Mouse (Mus musculus) midbrain, embryonic 16.5 days (tissue): ENCODE measurements around the gene Ttll3. TPM values are rescaled to one million over a fixed set of nuclear protein-coding genes. Genes with fewer than 3 reads are reported as not detected.

Experiments
- ATAC-seq: fragments of 200-750 bp; cut with Nextera tagmentation; 2 replicates; pipeline ENCODE4 v1.8.0; 2017; ENCODE audit warnings: moderate TSS enrichment
- H3K27ac ChIP-seq: fragments of 300-500 bp; sonication (generic); 2 replicates; pipeline ENCODE4 v1.5.1; 2014; ENCODE audit warnings: mild to moderate bottlenecking, low read length, mixed read lengths
- H3K27me3 ChIP-seq: fragments of 300-500 bp; sonication (generic); 2 replicates; pipeline ENCODE4 v1.6.1; 2014; ENCODE audit warnings: low read depth, low read length, mixed read lengths; ENCODE audit not compliant: control insufficient read depth, insufficient read depth
- H3K36me3 ChIP-seq: fragments of 300-500 bp; sonication (generic); 2 replicates; pipeline ENCODE4 v1.6.1; 2014; ENCODE audit warnings: mild to moderate bottlenecking, low read length, moderate library complexity, mixed read lengths; ENCODE audit not compliant: control insufficient read depth, insufficient read depth
- H3K4me1 ChIP-seq: fragments of 300-500 bp; sonication (generic); 2 replicates; pipeline ENCODE4 v1.6.1; 2014; ENCODE audit warnings: mild to moderate bottlenecking, low read length, mixed read lengths; ENCODE audit not compliant: control insufficient read depth, insufficient read depth
- H3K4me2 ChIP-seq: fragments of 300-500 bp; sonication (generic); 2 replicates; pipeline ENCODE4 v1.6.1; 2014; ENCODE audit warnings: mild to moderate bottlenecking, low read length, mixed read lengths
- H3K4me3 ChIP-seq: fragments of 300-500 bp; sonication (generic); 2 replicates; pipeline ENCODE4 v1.5.1; 2014; ENCODE audit warnings: low read depth, mild to moderate bottlenecking, low read length, moderate library complexity, mixed read lengths
- H3K9ac ChIP-seq: fragments of 300-500 bp; sonication (generic); 2 replicates; pipeline ENCODE4 v1.6.1; 2014; ENCODE audit warnings: low read depth, low read length, mixed read lengths
- H3K9me3 ChIP-seq: fragments of 300-500 bp; sonication (generic); replicated peaks from 2 replicates; pipeline ENCODE4 v1.6.1; 2014; ENCODE audit warnings: mild to moderate bottlenecking, low read length, mixed read lengths; ENCODE audit not compliant: control insufficient read depth, poor library complexity, severe bottlenecking
- WGBS: fragments of 180-500 bp; shearing (Covaris S2); extraction: QIAGEN DNeasy Blood & Tissue Kit; methylation state at CpG from one replicate; pipeline ENCODE4 v1.1.7; 2014; 5-methylcytosine and 5-hydroxymethylcytosine counted together
- polyA plus RNA-seq: library from polyadenylated mRNA; unstranded; fragments of >200 nt; fragmentation: Nextera tagmentation; extraction: Ambion mirVana; gene quantifications from 2 replicates; pipeline ENCODE4 v1.2.1, GENCODE M21; 2015

Ttll3 gene
- polyA plus RNA-seq, 1 experiment from 2014 or later: 13.2 TPM

DNA sequence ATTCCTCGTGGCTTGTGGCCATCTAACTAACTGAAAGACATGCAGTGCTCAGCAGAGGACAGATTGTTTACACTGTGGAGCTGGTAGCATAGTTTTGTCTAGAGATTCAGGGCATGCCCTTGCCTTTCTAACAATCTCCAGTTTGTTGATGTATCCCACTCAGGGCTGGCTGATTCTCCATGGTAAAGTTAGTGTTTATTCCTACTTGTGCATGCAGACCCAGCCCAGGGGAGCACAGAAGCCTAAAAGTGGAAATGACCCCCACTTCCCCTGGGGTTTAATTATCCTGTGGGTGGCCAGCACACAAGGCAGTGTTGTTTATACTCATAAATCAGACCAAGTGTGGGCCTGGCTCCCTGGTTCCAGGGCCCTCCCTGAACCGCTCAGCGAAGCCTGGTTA is 3.0 kb upstream of the Ttll3 start:
- Histone ChIP-seq H3K27ac (no peak overlapping the region), H3K9ac (no peak overlapping the region), H3K9me3 (no peaks in the 10 kb centered on the region), H3K4me1 (no peaks in the 10 kb centered on the region), H3K4me3 (no peak overlapping the region), H3K36me3 (peaks cover 45% of the 10 kb centered on the region), H3K27me3 (no peaks in the 10 kb centered on the region), H3K4me2 (no peak overlapping the region)
- no peak for ATAC-seq
- WGBS: 84% methylated on average over 3 of the region's 3 CpGs

DNA sequence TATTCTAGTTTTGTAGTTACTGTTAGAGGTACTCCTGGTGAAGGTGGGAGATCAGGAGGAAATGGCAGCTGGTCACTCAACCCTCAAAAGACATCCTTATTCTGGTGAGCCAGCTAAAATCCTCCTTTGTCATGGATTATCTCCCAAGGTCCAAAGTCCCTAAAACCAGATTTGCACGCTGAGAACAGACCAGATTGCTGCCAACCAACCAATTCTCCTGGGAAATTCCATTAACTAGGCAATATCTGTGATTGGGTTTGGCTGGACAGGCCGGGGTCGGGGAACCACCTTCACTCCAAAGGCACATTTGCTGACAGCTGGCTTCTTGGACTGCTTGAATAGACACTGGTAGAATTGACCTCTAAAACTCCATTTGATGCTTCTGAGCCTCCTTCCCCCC is 1.7 kb downstream of the Ttll3 start:
- Histone ChIP-seq H3K4me1 (peaks cover 8% of the 10 kb centered on the region), H3K9ac (no peak overlapping the region), H3K27ac (no peak overlapping the region), H3K4me3 (no peak overlapping the region), H3K36me3 (peaks cover 28% of the 10 kb centered on the region), H3K9me3 (no peaks in the 10 kb centered on the region), H3K27me3 (no peaks in the 10 kb centered on the region), H3K4me2 (no peak overlapping the region)
- no peak for ATAC-seq
- WGBS: 65% methylated on average over 3 of the region's 3 CpGs

DNA sequence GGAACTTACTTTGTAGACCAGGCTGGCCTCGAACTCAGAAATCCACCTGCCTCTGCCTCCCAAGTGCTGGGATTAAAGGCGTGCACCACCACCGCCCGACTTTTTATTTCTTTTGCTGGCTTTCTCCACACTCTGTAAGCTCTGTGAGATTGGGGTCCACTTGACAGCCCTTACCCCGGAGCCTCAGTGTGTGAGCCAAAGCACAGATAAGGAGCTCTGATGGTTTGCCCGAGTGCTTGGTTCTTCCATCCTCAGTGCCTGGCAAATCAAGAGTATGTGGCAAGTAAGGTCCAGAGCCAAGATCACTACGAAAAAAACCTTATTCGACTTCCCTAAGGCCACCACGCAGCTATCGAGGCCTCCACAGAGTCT is 2.9 kb downstream of the Ttll3 start:
- H3K27ac ChIP-seq: peak overlapping the region; percentile 80
- H3K9ac ChIP-seq: peak overlapping the region; percentile 75
- peak overlapping the region; percentile 44 for H3K4me3 ChIP-seq
- WGBS: 20% methylated on average over 10 of the region's 10 CpGs
- H3K27me3 ChIP-seq: no peaks in the 10 kb centered on the region
- peaks cover 8% of the 10 kb centered on the region for H3K4me1 ChIP-seq
- ATAC-seq: no peak; the same call in 1 of the 2 replicates
- peaks cover 28% of the 10 kb centered on the region for H3K36me3 ChIP-seq
- H3K4me2 ChIP-seq: peak overlapping the region; percentile 76
- H3K9me3 ChIP-seq: no peaks in the 10 kb centered on the region

DNA sequence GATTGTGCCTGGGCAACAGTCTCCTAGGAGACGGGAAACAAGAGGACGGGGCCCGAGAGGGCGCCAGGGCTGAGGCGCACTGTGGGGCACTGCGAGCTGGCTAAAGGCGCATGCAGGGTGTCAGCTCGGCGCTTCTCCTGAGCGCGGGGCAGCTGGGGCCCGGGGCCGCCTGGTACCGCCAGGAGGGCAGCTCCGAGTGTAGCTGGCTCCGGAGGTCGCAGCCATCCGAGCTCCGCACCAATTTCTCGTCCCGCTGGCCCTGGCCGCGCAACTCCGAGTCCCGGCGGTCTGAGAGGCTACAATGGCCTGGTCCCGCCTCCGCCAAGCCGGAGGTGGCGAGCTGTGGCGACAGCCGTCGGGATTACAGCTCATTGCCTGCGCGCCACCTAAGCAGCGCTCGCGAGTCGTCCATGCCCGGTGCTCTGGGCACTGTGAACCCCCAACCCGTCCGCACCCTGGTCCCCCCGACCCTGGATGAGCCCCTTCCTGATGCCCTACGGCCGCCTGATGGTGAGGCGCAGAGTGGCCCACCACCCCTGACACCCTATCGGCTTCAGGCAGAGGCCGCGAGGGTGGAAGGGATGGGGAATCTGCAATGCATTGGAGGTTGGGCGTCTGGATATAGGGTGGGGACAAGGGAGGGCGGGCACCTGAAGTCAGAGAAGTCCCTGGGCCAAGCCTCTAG is 3.5 kb downstream of the Ttll3 start:
- H3K9ac ChIP-seq: peak overlapping the region; percentile 75
- no peaks in the 10 kb centered on the region for H3K9me3 ChIP-seq
- under 1% methylated on average over 51 of the region's 51 CpGs for WGBS
- peak; percentile 91 for ATAC-seq
- peak overlapping the region; percentile 44 for H3K4me3 ChIP-seq
- H3K27ac ChIP-seq: peak overlapping the region; percentile 80
- H3K4me2 ChIP-seq: peak overlapping the region; percentile 76
- peaks cover 27% of the 10 kb centered on the region for H3K36me3 ChIP-seq
- peaks cover 8% of the 10 kb centered on the region for H3K4me1 ChIP-seq
- no peaks in the 10 kb centered on the region for H3K27me3 ChIP-seq

DNA sequence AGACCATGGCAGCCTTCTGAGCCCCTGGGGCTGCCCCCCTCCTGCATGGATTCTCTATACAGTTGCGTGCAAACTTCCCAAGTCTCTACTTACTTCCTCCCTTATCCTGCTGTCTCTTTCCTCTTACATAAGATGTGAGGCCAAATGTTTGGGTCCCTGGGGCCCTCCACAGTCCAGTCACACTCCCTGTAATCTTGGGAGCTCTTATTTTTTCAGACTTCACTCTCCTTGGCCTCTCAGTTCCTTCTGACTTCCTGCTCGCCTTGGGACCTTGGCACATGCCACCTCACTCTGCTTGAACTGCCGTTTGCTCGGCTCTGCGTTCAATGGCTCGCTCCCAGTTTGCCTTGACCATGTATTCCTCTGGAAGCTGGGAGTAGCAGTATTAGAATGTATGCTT is 4.9 kb downstream of the Ttll3 start:
- no peak overlapping the region for H3K9ac ChIP-seq
- peaks cover 8% of the 10 kb centered on the region for H3K4me1 ChIP-seq
- 90% methylated on average over 6 of the region's 6 CpGs for WGBS
- H3K9me3 ChIP-seq: no peaks in the 10 kb centered on the region
- no peaks in the 10 kb centered on the region for H3K27me3 ChIP-seq
- peaks cover 20% of the 10 kb centered on the region for H3K36me3 ChIP-seq
- H3K4me3 ChIP-seq: no peak overlapping the region
- H3K4me2 ChIP-seq: no peak overlapping the region
- no peak for ATAC-seq
- H3K27ac ChIP-seq: no peak overlapping the region

DNA sequence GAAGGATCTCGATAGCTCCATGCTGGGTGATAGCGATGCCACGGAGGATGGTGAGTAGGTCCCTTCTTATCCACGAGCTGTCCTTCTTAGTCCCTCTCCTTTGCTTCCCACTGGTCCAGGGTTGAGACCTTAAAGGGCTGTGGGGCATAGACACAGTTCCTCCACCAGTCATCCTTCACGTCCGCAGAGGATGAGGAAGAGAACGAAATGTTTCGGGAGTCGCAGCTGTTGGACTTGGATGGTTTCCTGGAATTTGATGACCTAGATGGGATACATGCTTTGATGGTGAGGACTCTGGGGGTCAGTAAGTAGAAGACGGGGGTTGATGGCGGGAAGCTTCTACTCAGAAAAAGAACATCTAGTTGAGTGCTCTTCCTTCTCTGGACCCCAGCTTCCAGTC is 5.8 kb downstream of the Ttll3 start:
- Histone ChIP-seq H3K4me2 (no peak overlapping the region), H3K9me3 (no peaks in the 10 kb centered on the region), H3K27me3 (no peaks in the 10 kb centered on the region), H3K4me3 (no peak overlapping the region), H3K36me3 (peaks cover 12% of the 10 kb centered on the region), H3K27ac (no peak overlapping the region), H3K4me1 (peaks cover 8% of the 10 kb centered on the region), H3K9ac (no peak overlapping the region)
- WGBS: 96% methylated on average over 11 of the region's 11 CpGs
- ATAC-seq: no peak

DNA sequence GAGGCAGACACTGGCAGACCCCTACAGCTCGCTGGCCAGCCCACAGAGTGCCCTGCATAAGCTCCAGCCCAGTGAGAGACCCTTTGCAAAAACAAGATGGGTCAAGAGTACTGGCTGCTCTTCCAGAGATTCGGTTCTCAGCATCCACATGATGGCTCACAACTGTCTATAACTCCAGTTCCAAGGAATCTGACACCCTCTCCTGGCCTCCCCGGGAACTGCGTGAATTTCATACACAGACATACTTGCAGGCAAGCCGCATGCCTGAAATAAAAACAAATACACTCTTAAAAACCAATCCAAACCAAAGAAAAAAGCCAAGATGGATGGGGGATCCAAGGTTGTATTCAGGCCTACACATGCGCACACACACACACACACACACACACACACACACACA is 6.4 kb downstream of the Ttll3 start:
- H3K27me3 ChIP-seq: no peaks in the 10 kb centered on the region
- ATAC-seq: no peak
- H3K27ac ChIP-seq: no peak overlapping the region
- peaks cover 8% of the 10 kb centered on the region for H3K4me1 ChIP-seq
- 89% methylated on average over 6 of the region's 6 CpGs for WGBS
- H3K4me3 ChIP-seq: no peak overlapping the region
- H3K9ac ChIP-seq: no peak overlapping the region
- no peaks in the 10 kb centered on the region for H3K9me3 ChIP-seq
- H3K36me3 ChIP-seq: peaks cover 10% of the 10 kb centered on the region
- H3K4me2 ChIP-seq: no peak overlapping the region

DNA sequence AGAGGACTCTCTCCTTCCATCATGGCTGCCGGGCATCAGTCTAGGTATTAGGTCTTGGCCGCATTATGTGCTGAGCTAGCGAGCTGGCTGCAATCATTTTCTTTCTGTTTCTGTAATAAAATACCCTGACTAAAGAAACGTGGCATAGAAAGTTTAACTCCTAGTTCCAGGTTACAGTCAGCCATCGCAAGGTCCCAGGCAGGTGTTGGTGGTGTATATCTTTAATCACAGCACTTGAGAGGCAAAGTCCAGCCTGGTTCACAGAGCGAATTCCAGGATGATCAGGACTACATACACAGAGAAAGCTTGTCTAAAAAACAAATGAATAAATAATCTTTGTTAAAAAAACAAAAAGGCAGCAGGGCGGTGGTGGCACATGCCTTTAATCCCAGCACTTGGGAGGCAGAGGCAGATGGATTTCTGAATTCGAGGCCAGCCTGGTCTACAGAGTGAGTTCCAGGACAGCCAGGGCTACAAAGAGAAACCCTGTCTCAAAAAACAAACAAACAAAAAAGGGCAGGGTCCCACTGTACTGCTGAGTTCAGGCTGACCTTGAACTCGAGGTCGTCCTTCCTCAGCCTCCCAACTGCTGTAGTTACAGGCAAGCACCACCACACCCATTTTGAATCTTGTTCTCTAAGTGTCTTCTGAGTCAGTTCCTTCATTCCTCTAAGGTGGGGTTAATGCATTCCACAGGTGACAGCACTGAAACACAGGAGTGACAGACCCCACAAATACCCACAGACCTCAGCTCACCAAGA is 7.4 kb downstream of the Ttll3 start:
- no peak overlapping the region for H3K27ac ChIP-seq
- no peak for ATAC-seq
- peaks cover 8% of the 10 kb centered on the region for H3K4me1 ChIP-seq
- H3K4me3 ChIP-seq: no peak overlapping the region
- WGBS: 87% methylated on average over 10 of the region's 10 CpGs
- no peaks in the 10 kb centered on the region for H3K27me3 ChIP-seq
- peaks cover 10% of the 10 kb centered on the region for H3K36me3 ChIP-seq
- H3K4me2 ChIP-seq: no peak overlapping the region
- H3K9ac ChIP-seq: no peak overlapping the region
- no peaks in the 10 kb centered on the region for H3K9me3 ChIP-seq

DNA sequence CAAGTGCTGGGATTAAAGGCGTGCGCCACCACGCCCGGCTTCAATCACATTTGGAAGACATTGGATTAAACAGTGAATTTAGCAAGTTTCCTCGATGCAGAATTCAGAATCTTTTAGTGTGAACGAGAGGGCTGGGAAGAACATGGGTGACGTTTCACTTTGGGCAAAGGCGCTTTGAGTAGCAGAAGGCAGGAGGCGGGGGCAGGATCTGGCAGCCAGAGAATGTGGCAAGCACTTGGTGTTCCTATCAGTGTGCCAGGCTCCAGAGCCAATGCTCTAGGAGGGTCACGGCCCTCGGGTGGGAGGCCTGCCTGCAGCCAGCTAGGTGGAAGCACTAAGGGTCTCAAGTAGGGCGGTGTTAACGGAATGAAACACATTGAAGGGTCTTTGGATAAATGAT is 13.0 kb downstream of the Ttll3 start:
- H3K4me3 ChIP-seq: no peak overlapping the region
- 0 out of 2 replicates have a peak, but pooled peaks cover 2% of the 10 kb centered on the region for H3K36me3 ChIP-seq
- no peaks in the 10 kb centered on the region for H3K9me3 ChIP-seq
- 91% methylated on average over 13 of the region's 13 CpGs for WGBS
- H3K4me1 ChIP-seq: no peaks in the 10 kb centered on the region
- no peak overlapping the region for H3K27ac ChIP-seq
- H3K4me2 ChIP-seq: no peak overlapping the region
- no peak for ATAC-seq
- H3K9ac ChIP-seq: no peak overlapping the region
- no peaks in the 10 kb centered on the region for H3K27me3 ChIP-seq
